Mouse (Mus musculus) intestine, postnatal 0 days (tissue): Measurements from ENCODE around the gene Rev3l. TPM values are rescaled to one million over a fixed set of nuclear protein-coding genes. Genes with fewer than 3 reads are reported as not detected.

ENCODE experiments used
- ATAC-seq: fragments of 200-750 bp; cut with Nextera tagmentation; 2 replicates; pipeline ENCODE4 v1.8.0; 2017; ENCODE audit warnings: mild to moderate bottlenecking, moderate TSS enrichment, moderate library complexity
- H3K27ac ChIP-seq: fragments of 300-500 bp; sonication (generic); 2 replicates; pipeline ENCODE4 v1.5.1; 2014; ENCODE audit warnings: mild to moderate bottlenecking, low read depth, low read length, moderate library complexity
- H3K27me3 ChIP-seq: fragments of 300-500 bp; sonication (generic); replicated peaks from 2 replicates; pipeline ENCODE4 v1.6.1; 2014; ENCODE audit warnings: low read length, mixed read lengths; ENCODE audit not compliant: control insufficient read depth, insufficient read depth
- H3K36me3 ChIP-seq: fragments of 300-500 bp; sonication (generic); 2 replicates; pipeline ENCODE4 v1.6.1; 2014; ENCODE audit warnings: mild to moderate bottlenecking, moderate library complexity; ENCODE audit not compliant: control insufficient read depth, insufficient read depth
- H3K4me1 ChIP-seq: fragments of 300-500 bp; sonication (generic); replicated peaks from 2 replicates; pipeline ENCODE4 v1.6.1; 2014; ENCODE audit warnings: antibody characterized with exemption, low read length, mixed read lengths; ENCODE audit not compliant: control insufficient read depth, insufficient read depth
- H3K4me2 ChIP-seq: fragments of 300-500 bp; sonication (generic); replicated peaks from 2 replicates; pipeline ENCODE4 v1.6.1; 2014; ENCODE audit warnings: low read depth, mild to moderate bottlenecking, moderate library complexity
- H3K4me3 ChIP-seq: fragments of 300-500 bp; sonication (generic); 2 replicates; pipeline ENCODE4 v1.5.1; 2014; ENCODE audit warnings: low read depth, low read length
- H3K9ac ChIP-seq: fragments of 300-500 bp; sonication (generic); 2 replicates; pipeline ENCODE4 v1.6.1; 2014; ENCODE audit warnings: mild to moderate bottlenecking, low read depth, low read length
- H3K9me3 ChIP-seq: fragments of 300-500 bp; sonication (generic); 2 replicates; pipeline ENCODE4 v1.6.1; 2016; ENCODE audit warnings: mixed run types; ENCODE audit not compliant: control insufficient read depth
- CTCF ChIP-seq: sonication (generic); IDR thresholded peaks from 2 replicates; pipeline ENCODE4 v1.5.1; 2016; ENCODE audit warnings: low read depth, mild to moderate bottlenecking, control low read depth, antibody characterized with exemption, moderate library complexity
- WGBS: fragments of 180-500 bp; shearing (Covaris S2); extraction: QIAGEN DNeasy Blood & Tissue Kit; methylation state at CpG from one replicate; pipeline ENCODE4 v1.1.7; 2014; 5-methylcytosine and 5-hydroxymethylcytosine counted together
- polyA plus RNA-seq: library from polyadenylated mRNA; unstranded; fragments of >200 nt; fragmentation: Nextera tagmentation; extraction: Ambion mirVana; gene quantifications from 2 replicates; pipeline ENCODE4 v1.2.1, GENCODE M21; 2015

Gene Rev3l
- polyA plus RNA-seq, 1 experiment from 2014 or later: 7.0 TPM

GRCm38 (mm10) chr10:39692152-39692551, 39.8 kb upstream of the Rev3l start:
- H3K36me3 ChIP-seq: no peaks in the 10 kb centered on the region
- H3K27ac ChIP-seq: no peak overlapping the region
- no peak for TF ChIP-seq CTCF
- no peaks in the 10 kb centered on the region for H3K27me3 ChIP-seq
- ATAC-seq: no peak
- no peak overlapping the region for H3K4me3 ChIP-seq
- no peak overlapping the region for H3K9ac ChIP-seq
- no peak overlapping the region for H3K4me2 ChIP-seq
- 60% methylated on average over 2 of the region's 2 CpGs for WGBS
- no peaks in the 10 kb centered on the region for H3K4me1 ChIP-seq
- no peaks in the 10 kb centered on the region for H3K9me3 ChIP-seq

GRCm38 (mm10) chr10:39707717-39708510, 24.0 kb upstream of the Rev3l start:
- ATAC-seq: no peak
- Histone ChIP-seq H3K27me3 (no peaks in the 10 kb centered on the region), H3K9ac (no peak overlapping the region), H3K36me3 (no peaks in the 10 kb centered on the region), H3K4me1 (no peaks in the 10 kb centered on the region), H3K4me3 (no peak overlapping the region), H3K9me3 (no peaks in the 10 kb centered on the region), H3K4me2 (no peak overlapping the region), H3K27ac (no peak overlapping the region)
- 95% methylated on average over 2 of the region's 2 CpGs for WGBS
- no peak for TF ChIP-seq CTCF

DNA sequence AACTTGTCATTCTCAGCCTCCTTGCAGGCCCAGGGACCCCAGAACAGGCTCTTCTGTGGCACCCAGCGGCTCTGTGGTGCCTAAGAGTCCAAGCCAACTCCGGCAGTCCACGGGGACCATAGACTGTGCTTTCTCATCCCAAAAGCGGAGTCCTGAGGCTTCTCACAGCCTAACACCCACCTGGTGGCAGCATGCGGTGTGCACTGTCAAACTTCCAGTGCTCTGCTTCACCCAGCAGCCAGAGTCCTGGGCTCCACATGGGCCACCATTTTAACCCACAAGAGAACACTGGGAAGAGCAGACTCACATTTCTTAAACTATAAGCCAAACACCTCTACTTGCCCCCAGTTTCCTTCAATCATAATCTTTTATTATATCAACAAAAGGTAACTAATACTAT, 15.0 kb upstream of the Rev3l start:
- H3K4me2 ChIP-seq: no peak overlapping the region
- WGBS: 84% methylated on average over 5 of the region's 5 CpGs
- no peak for TF ChIP-seq CTCF
- H3K4me1 ChIP-seq: no peaks in the 10 kb centered on the region
- H3K27me3 ChIP-seq: no peaks in the 10 kb centered on the region
- no peak overlapping the region for H3K27ac ChIP-seq
- no peak overlapping the region for H3K4me3 ChIP-seq
- no peak overlapping the region for H3K9ac ChIP-seq
- no peaks in the 10 kb centered on the region for H3K9me3 ChIP-seq
- ATAC-seq: no peak
- H3K36me3 ChIP-seq: no peaks in the 10 kb centered on the region

- H3K4me3 ChIP-seq: peak overlapping the region; percentile 96
- TF ChIP-seq CTCF: no peak
- no peaks in the 10 kb centered on the region for H3K27me3 ChIP-seq
- H3K27ac ChIP-seq: peak overlapping the region; percentile 99
- no peaks in the 10 kb centered on the region for H3K36me3 ChIP-seq
- no peaks in the 10 kb centered on the region for H3K4me1 ChIP-seq
- peak; percentile 95 for ATAC-seq
- peak overlapping the region; percentile 67 for H3K4me2 ChIP-seq
- H3K9ac ChIP-seq: peak overlapping the region; percentile 92
- H3K9me3 ChIP-seq: no peaks in the 10 kb centered on the region
- 0% methylated on average over 54 of the region's 66 CpGs for WGBS
Observed at GRCm38 (mm10) chr10:39730976-39731735, 762 bp upstream of the Rev3l start.

GRCm38 (mm10) chr10:39732266-39733100, 565 bp downstream of the Rev3l start:
- Histone ChIP-seq H3K27me3 (no peaks in the 10 kb centered on the region), H3K27ac (peak overlapping the region; percentile 99), H3K4me1 (no peaks in the 10 kb centered on the region), H3K36me3 (no peaks in the 10 kb centered on the region), H3K4me2 (peak overlapping the region; percentile 67), H3K9me3 (no peaks in the 10 kb centered on the region), H3K4me3 (peak overlapping the region; percentile 96), H3K9ac (peak overlapping the region; percentile 92)
- peak; percentile 42 for ATAC-seq
- peak; percentile 72 for TF ChIP-seq CTCF
- WGBS: under 1% methylated on average over 87 of the region's 105 CpGs

- Histone ChIP-seq H3K4me1 (no peaks in the 10 kb centered on the region), H3K36me3 (no peaks in the 10 kb centered on the region), H3K9ac (peak overlapping the region; percentile 92), H3K4me2 (peak overlapping the region; percentile 67), H3K27ac (peak overlapping the region; percentile 99), H3K9me3 (no peaks in the 10 kb centered on the region), H3K4me3 (peak overlapping the region; percentile 96), H3K27me3 (no peaks in the 10 kb centered on the region)
- under 1% methylated on average over 9 of the region's 9 CpGs for WGBS
- no peak for TF ChIP-seq CTCF
- ATAC-seq: no peak
Observed at GRCm38 (mm10) chr10:39733101-39733399, 1.1 kb downstream of the Rev3l start.
